In the genomic region with DNA sequence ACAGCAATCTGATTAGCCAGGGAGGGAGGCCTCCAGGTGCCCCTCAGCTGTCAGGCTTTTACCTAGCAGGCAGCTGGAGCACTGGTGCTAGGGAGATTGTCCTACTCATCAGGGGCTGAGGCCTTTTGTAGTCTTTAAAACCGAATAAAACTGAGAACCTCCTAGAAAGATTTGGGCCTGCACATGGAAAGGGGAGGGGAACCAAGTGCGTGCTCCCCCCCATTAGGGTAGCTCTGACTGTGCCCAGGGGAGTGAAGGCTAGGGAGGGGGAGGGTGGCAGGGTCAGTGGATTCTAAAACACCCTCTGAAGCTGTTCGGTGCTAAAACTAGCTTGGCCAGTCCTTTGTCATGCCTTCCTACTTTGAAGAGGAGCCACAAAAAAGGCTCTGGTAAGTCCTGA, we compare ENCODE assay signal across 16 mouse cellular contexts. TPM values are rescaled to one million over a fixed set of nuclear protein-coding genes. Genes with fewer than 3 reads are reported as not detected.
DNase-seq lines count a peak whose midpoint lies in the region; ATAC-seq and TF ChIP-seq lines count a peak whose summit lies in the region.
"Had no signal": no experiment of that assay in that cellular context is flagged by ENCODE, and none has a peak within 500 bp of the region (broad histone marks: within the 10 kb centered on the region; RNA-seq: fewer than 3 reads in every experiment).

No protein-coding gene starts in this region.

- 0 out of 2 replicates have a peak overlapping the region, but pooled peaks have one; percentile 10 for H3K4me2 ChIP-seq in heart, embryonic 12.5 days
- no peak overlapping the region for H3K4me2 ChIP-seq in stomach, embryonic 15.5 days
- no peak overlapping the region for H3K4me2 ChIP-seq in stomach, postnatal 0 days (replicated peaks; ENCODE audit: low read depth)
- H3K4me2 ChIP-seq: hindbrain, embryonic 15.5 days; liver, embryonic 15.5 days had no signal

- peaks cover 36% of the 10 kb centered on the region for H3K4me1 ChIP-seq in heart, embryonic 12.5 days (replicated peaks)
- H3K4me1 ChIP-seq in stomach, embryonic 15.5 days = 0 out of 2 replicates have a peak, but pooled peaks cover 17% of the 10 kb centered on the region
- H3K4me1 ChIP-seq in stomach, postnatal 0 days (replicated peaks; ENCODE audit: control insufficient read depth, insufficient read depth) = no peaks in the 10 kb centered on the region
- H3K4me1 ChIP-seq: liver, embryonic 15.5 days had no signal

- no peaks in the 10 kb centered on the region for H3K27me3 ChIP-seq in heart, embryonic 12.5 days (replicated peaks)
- no peaks in the 10 kb centered on the region for H3K27me3 ChIP-seq in stomach, embryonic 15.5 days (replicated peaks)
- H3K27me3 ChIP-seq in stomach, postnatal 0 days (ENCODE audit: control insufficient read depth, insufficient read depth, low read length) = no peaks in the 10 kb centered on the region
- H3K27me3 ChIP-seq: hindbrain, embryonic 15.5 days; liver, embryonic 15.5 days had no signal

- no peak for TF ChIP-seq EP300 in stomach, postnatal 0 days (optimal IDR thresholded peaks at IDR 0.05)

- WGBS in heart, embryonic 12.5 days = 34% methylated on average over 3 of the region's 3 CpGs
- 24% methylated on average over 3 of the region's 3 CpGs for WGBS in stomach, embryonic 15.5 days
- 28% methylated on average over 3 of the region's 3 CpGs for WGBS in stomach, postnatal 0 days

- H3K36me3 ChIP-seq in heart, embryonic 12.5 days = no peaks in the 10 kb centered on the region
- no peaks in the 10 kb centered on the region for H3K36me3 ChIP-seq in stomach, embryonic 15.5 days
- no peaks in the 10 kb centered on the region for H3K36me3 ChIP-seq in stomach, postnatal 0 days (ENCODE audit: control insufficient read depth, insufficient read depth, low read length)
- H3K36me3 ChIP-seq: hindbrain, embryonic 15.5 days; liver, embryonic 15.5 days had no signal

- intact Hi-C loops in heart, postnatal 25 days (cut with DNase I) = no loop called here
- intact Hi-C loops in left cerebral cortex, postnatal 4 days (cut with DNase I) = no loop called here

- no peak overlapping the region for H3K27ac ChIP-seq in heart, embryonic 12.5 days (ENCODE audit: poor library complexity, severe bottlenecking)
- H3K27ac ChIP-seq in stomach, embryonic 15.5 days = 0 out of 2 replicates have a peak overlapping the region, but pooled peaks have one; percentile 21
- no peak overlapping the region for H3K27ac ChIP-seq in stomach, postnatal 0 days (replicated peaks)
- H3K27ac ChIP-seq: hindbrain, embryonic 15.5 days; layer of hippocampus, adult 2 months; liver, embryonic 15.5 days had no signal

- TF ChIP-seq CTCF in stomach, postnatal 0 days (IDR thresholded peaks at IDR 0.05; ENCODE audit: low read depth) = no peak

- H3K9me3 ChIP-seq in heart, embryonic 12.5 days (replicated peaks) = no peaks in the 10 kb centered on the region
- no peaks in the 10 kb centered on the region for H3K9me3 ChIP-seq in stomach, embryonic 15.5 days
- H3K9me3 ChIP-seq in stomach, postnatal 0 days (ENCODE audit: control insufficient read depth, low read length) = no peaks in the 10 kb centered on the region
- H3K9me3 ChIP-seq: hindbrain, embryonic 15.5 days; liver, embryonic 15.5 days had no signal

- no peak; the same call in 1 of the 2 replicates for ATAC-seq in heart, embryonic 12.5 days (ENCODE audit: insufficient number of reproducible peaks, low FRiP score)
- ATAC-seq in stomach, embryonic 15.5 days (ENCODE audit: insufficient read depth, low FRiP score, low read depth) = no peak
- no peak for ATAC-seq in stomach, postnatal 0 days (ENCODE audit: low FRiP score, low TSS enrichment)
- no peak for ATAC-seq in megakaryocyte, adult 5-6 weeks (ENCODE audit: poor library complexity, severe bottlenecking)

- peak overlapping the region; percentile 1; the same call in 1 of the 2 replicates for H3K9ac ChIP-seq in heart, embryonic 12.5 days
- H3K9ac ChIP-seq in stomach, embryonic 15.5 days = no peak overlapping the region
- no peak overlapping the region for H3K9ac ChIP-seq in stomach, postnatal 0 days (ENCODE audit: low read length)
- H3K9ac ChIP-seq: hindbrain, embryonic 15.5 days; liver, embryonic 15.5 days had no signal

- DNase-seq in cerebellum, adult 11-12 months = peak; percentile 49
- no peak for DNase-seq in cerebellum, postnatal 36 days
- DNase-seq in heart, postnatal 25 days (ENCODE audit: low spot score) = no peak
- DNase-seq in stomach, postnatal 0 days (ENCODE audit: low spot score) = no peak
- DNase-seq in left cerebral cortex, postnatal 4 days = no peak
- DNase-seq: adrenal gland, adult 2 months; gastrocnemius, postnatal 14 days; kidney, adult 9 months had no signal

- H3K4me3 ChIP-seq in heart, embryonic 12.5 days = no peak overlapping the region
- no peak overlapping the region for H3K4me3 ChIP-seq in stomach, embryonic 15.5 days (replicated peaks)
- H3K4me3 ChIP-seq in stomach, postnatal 0 days (ENCODE audit: low read depth, low read length) = no peak overlapping the region
- H3K4me3 ChIP-seq: erythroblast, embryonic 14.5 days; hindbrain, embryonic 15.5 days; layer of hippocampus, adult 2 months; liver, embryonic 15.5 days had no signal

RNA-seq across cellular contexts. Expression of a gene that starts 18.3 kb away (rescaled TPM):
- polyA plus RNA-seq in heart, embryonic 12.5 days (2016; fragmentation: Nextera tagmentation; extraction: Ambion mirVana) = 0.19 and 0.55 TPM in 2 replicates
- under 1 TPM; 0.34 to 0.48 TPM for total RNA-seq in heart, postnatal 25 days (2021)
- polyA plus RNA-seq in stomach, embryonic 15.5 days (2015; fragmentation: Nextera tagmentation; extraction: Ambion mirVana) = 0.85 and 1.9 TPM in 2 replicates
- 1.6 and 1.8 TPM in 2 replicates for polyA plus RNA-seq in stomach, postnatal 0 days (2015; fragmentation: Nextera tagmentation; extraction: Ambion mirVana)
- 0.78 and 1.5 TPM in 2 replicates for total RNA-seq in megakaryocyte, adult 5-6 weeks (2015)
- 0.57 and 0.59 TPM in 2 replicates for total RNA-seq in megakaryocyte, adult 5-6 weeks (2017)
- total RNA-seq in left cerebral cortex, postnatal 4 days (2021) = not detected
- total RNA-seq: gastrocnemius, postnatal 14 days; layer of hippocampus, adult 2 months had no signal
- polyA plus RNA-seq: erythroblast, embryonic 14.5 days; liver, embryonic 15.5 days had no signal

RNA-seq across cellular contexts. Expression of a gene that starts 32.0 kb away (rescaled TPM):
- 29.0 and 31.2 TPM in 2 replicates for polyA plus RNA-seq in heart, embryonic 12.5 days (2016; fragmentation: Nextera tagmentation; extraction: Ambion mirVana)
- 10 to 100 TPM; 21.1 to 21.8 TPM for total RNA-seq in heart, postnatal 25 days (2021)
- 34.0 and 40.2 TPM in 2 replicates for polyA plus RNA-seq in stomach, embryonic 15.5 days (2015; fragmentation: Nextera tagmentation; extraction: Ambion mirVana)
- polyA plus RNA-seq in stomach, postnatal 0 days (2015; fragmentation: Nextera tagmentation; extraction: Ambion mirVana) = 48.6 and 57.3 TPM in 2 replicates
- 21.9 and 22.5 TPM in 2 replicates for total RNA-seq in megakaryocyte, adult 5-6 weeks (2015)
- 15.2 and 17.8 TPM in 2 replicates for total RNA-seq in megakaryocyte, adult 5-6 weeks (2017)
- total RNA-seq in left cerebral cortex, postnatal 4 days (2021) = 10 to 100 TPM; 24.1 to 24.9 TPM

RNA-seq across cellular contexts. Expression of a gene that starts 42.7 kb away (rescaled TPM):
- not detected in 2 replicates for polyA plus RNA-seq in heart, embryonic 12.5 days (2016; fragmentation: Nextera tagmentation; extraction: Ambion mirVana)
- total RNA-seq in heart, postnatal 25 days (2021) = not detected
- 28.0 and 59.2 TPM in 2 replicates for polyA plus RNA-seq in stomach, embryonic 15.5 days (2015; fragmentation: Nextera tagmentation; extraction: Ambion mirVana)
- 22,358 and 23,362 TPM in 2 replicates for polyA plus RNA-seq in stomach, postnatal 0 days (2015; fragmentation: Nextera tagmentation; extraction: Ambion mirVana)
- total RNA-seq in megakaryocyte, adult 5-6 weeks (2015) = not detected in 2 replicates
- 0.20 TPM in 1 of 2 replicates, not detected in the other for total RNA-seq in megakaryocyte, adult 5-6 weeks (2017)
- total RNA-seq in left cerebral cortex, postnatal 4 days (2021) = not detected
- total RNA-seq: adrenal gland, adult 2 months; gastrocnemius, postnatal 14 days; layer of hippocampus, adult 2 months; left cerebral cortex, adult 8-10 months had no signal
- polyA plus RNA-seq: adrenal gland, adult 2 months; erythroblast, embryonic 14.5 days; hindbrain, embryonic 15.5 days; liver, embryonic 15.5 days had no signal
